Mouse (Mus musculus) heart, embryonic 13.5 days (tissue): ENCODE results near the gene Slc1a5. TPM values are rescaled to one million over a fixed set of nuclear protein-coding genes. Genes with fewer than 3 reads are reported as not detected.

Source experiments
- ATAC-seq: fragments of 200-750 bp; cut with Nextera tagmentation; 2 replicates; pipeline ENCODE4 v1.8.0; 2017; ENCODE audit warnings: moderate TSS enrichment; ENCODE audit not compliant: insufficient number of reproducible peaks, low FRiP score, low TSS enrichment; ENCODE audit errors: extremely low read depth
- H3K27ac ChIP-seq: fragments of 300-500 bp; sonication (generic); replicated peaks from 2 replicates; pipeline ENCODE4 v1.5.1; 2015; ENCODE audit warnings: moderate library complexity, mild to moderate bottlenecking, inconsistent platforms
- H3K27me3 ChIP-seq: fragments of 300-500 bp; sonication (generic); replicated peaks from 2 replicates; pipeline ENCODE4 v1.6.1; 2015; ENCODE audit warnings: mild to moderate bottlenecking, inconsistent platforms
- H3K36me3 ChIP-seq: fragments of 300-500 bp; sonication (generic); 2 replicates; pipeline ENCODE4 v1.6.1; 2015; ENCODE audit warnings: mild to moderate bottlenecking, inconsistent platforms
- H3K4me1 ChIP-seq: fragments of 300-500 bp; sonication (generic); 2 replicates; pipeline ENCODE4 v1.6.1; 2015; ENCODE audit warnings: inconsistent platforms
- H3K4me2 ChIP-seq: fragments of 300-500 bp; sonication (generic); 2 replicates; pipeline ENCODE4 v1.6.1; 2015; ENCODE audit warnings: inconsistent platforms, mild to moderate bottlenecking, moderate library complexity
- H3K4me3 ChIP-seq: fragments of 300-500 bp; sonication (generic); 2 replicates; pipeline ENCODE4 v1.5.1; 2015; ENCODE audit warnings: moderate library complexity, mild to moderate bottlenecking, inconsistent platforms
- H3K9ac ChIP-seq: fragments of 300-500 bp; sonication (generic); 2 replicates; pipeline ENCODE4 v1.6.1; 2015; ENCODE audit warnings: inconsistent platforms, mild to moderate bottlenecking, moderate library complexity
- H3K9me3 ChIP-seq: fragments of 300-500 bp; sonication (generic); 2 replicates; pipeline ENCODE4 v1.6.1; 2016; ENCODE audit warnings: inconsistent platforms
- WGBS: fragments of 180-500 bp; shearing (Covaris S2); methylation state at CpG from one replicate; pipeline ENCODE4 v1.1.7; 2015; ENCODE audit warnings: mixed read lengths; 5-methylcytosine and 5-hydroxymethylcytosine counted together
- polyA plus RNA-seq: library from polyadenylated mRNA; unstranded; fragments of >200 nt; fragmentation: Nextera tagmentation; extraction: Ambion mirVana; gene quantifications from 2 replicates; pipeline ENCODE4 v1.2.1, GENCODE M21; 2015

Slc1a5 gene
- polyA plus RNA-seq, 1 experiment from 2014 or later: 35.2 TPM

DNA sequence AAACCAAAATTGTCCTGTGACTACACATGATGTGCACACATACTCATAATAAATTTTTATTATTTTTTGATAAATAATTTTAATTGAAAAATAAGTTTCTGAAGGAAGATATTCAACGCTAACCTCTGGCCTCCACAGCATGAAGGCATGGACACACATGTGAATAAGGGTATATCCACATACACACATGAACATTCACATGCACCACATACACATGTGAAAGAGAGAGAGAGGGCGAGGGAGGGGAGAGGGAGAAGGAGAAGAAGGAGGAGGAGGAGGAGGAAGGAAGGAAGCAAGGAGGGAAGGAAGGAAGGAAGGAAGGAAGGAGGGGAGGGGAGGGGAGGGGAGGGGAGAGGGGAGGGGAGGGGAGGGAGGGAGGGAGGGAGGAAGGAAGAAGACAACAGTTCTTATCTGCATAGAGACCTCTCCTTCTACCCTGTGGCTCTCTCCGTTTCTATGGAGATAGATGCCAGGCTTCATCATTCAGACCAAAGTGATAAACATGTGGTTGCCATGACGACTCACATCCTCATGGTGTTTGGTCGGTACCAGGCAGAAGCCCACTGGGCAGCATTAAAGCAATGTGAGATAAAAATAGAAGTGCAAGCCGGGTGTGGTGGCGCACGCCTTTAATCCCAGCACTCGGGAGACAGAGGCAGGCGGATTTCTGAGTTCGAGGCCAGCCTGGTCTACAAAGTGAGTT lies 22.1 kb upstream of the Slc1a5 start:
- H3K36me3 ChIP-seq: no peaks in the 10 kb centered on the region
- no peaks in the 10 kb centered on the region for H3K9me3 ChIP-seq
- WGBS: 69% methylated on average over 10 of the region's 11 CpGs
- H3K27me3 ChIP-seq: no peaks in the 10 kb centered on the region
- H3K4me1 ChIP-seq: peaks cover 20% of the 10 kb centered on the region
- H3K27ac ChIP-seq: no peak overlapping the region
- ATAC-seq: no peak
- no peak overlapping the region for H3K4me2 ChIP-seq
- no peak overlapping the region for H3K9ac ChIP-seq
- no peak overlapping the region for H3K4me3 ChIP-seq

DNA sequence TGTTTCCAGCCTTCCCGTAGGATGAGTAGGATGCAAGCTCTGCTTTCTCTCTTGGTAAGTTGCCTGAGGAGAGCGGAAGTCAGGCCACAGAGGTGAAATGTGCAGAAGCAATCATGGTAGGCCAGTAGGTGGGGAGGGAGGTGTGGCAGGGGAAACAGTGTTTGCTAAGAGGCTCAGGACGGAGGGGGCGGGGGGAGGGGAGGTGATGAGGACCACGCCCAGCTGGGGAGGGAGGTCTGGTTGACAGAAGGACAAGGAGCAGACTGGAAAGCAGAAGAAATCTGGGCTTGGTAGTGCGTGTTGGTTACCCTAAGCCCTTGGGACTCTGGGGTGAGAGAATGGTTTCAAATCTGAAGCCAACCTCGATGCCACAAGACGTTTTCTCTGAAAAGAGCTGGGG lies 20.8 kb upstream of the Slc1a5 start:
- no peak overlapping the region for H3K9ac ChIP-seq
- ATAC-seq: no peak
- H3K4me1 ChIP-seq: peaks cover 17% of the 10 kb centered on the region
- no peak overlapping the region for H3K27ac ChIP-seq
- no peaks in the 10 kb centered on the region for H3K9me3 ChIP-seq
- H3K27me3 ChIP-seq: no peaks in the 10 kb centered on the region
- H3K36me3 ChIP-seq: no peaks in the 10 kb centered on the region
- no peak overlapping the region for H3K4me3 ChIP-seq
- no peak overlapping the region for H3K4me2 ChIP-seq
- WGBS: 20% methylated on average over 8 of the region's 8 CpGs

DNA sequence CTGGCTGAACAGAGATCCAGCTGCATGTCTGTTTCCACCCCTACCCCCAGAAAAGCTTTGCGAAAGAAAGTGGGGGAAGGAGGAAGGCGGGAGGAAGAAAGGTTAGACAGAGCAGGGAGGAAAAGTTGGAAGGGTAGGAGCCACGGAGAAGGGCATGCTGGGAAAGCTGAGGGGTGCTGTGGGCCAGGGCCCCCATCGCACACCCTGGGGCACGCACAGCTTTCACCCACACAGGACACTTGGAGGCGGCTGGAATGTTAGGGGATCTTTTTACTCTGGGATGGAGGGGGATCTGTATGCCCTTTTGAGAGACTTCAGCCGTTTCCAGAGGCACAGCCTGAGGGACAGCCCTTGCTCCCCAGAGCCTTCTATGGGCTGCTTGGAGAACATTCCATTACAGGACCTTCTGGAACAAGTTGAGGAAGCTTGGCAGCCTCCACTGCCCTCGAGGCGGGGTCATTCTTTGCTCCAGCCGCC lies 20.1 kb upstream of the Slc1a5 start:
- Histone ChIP-seq H3K4me3 (no peak overlapping the region), H3K36me3 (no peaks in the 10 kb centered on the region), H3K4me2 (no peak overlapping the region), H3K9ac (no peak overlapping the region), H3K9me3 (no peaks in the 10 kb centered on the region), H3K27ac (peak overlapping the region; percentile 62), H3K27me3 (no peaks in the 10 kb centered on the region), H3K4me1 (peaks cover 12% of the 10 kb centered on the region)
- WGBS: 34% methylated on average over 10 of the region's 10 CpGs
- ATAC-seq: no peak

DNA sequence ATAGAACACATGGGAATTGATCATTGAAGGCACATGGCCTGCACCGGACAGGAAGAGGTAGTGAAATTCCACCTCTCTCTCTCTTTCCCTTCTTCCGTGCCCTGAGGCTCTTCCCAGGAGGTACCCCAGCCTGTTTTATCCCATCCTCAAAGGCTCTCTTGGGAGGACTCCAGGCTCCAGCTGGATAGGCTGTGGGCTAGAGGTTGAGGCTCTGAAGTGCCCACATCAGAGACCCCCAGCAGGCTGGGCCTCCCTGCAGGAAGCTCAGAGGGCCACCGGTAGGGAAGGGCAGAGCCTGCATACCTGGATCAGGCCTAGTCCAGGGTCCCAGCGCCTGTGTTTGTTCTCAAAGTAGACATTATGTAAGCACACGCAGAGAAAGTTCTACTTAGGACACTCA lies 19.5 kb upstream of the Slc1a5 start:
- peak overlapping the region; percentile 24; the same call in 1 of the 2 replicates for H3K27ac ChIP-seq
- 51% methylated on average over 5 of the region's 5 CpGs for WGBS
- H3K4me1 ChIP-seq: peaks cover 16% of the 10 kb centered on the region
- H3K4me3 ChIP-seq: no peak overlapping the region
- no peak overlapping the region for H3K9ac ChIP-seq
- no peak for ATAC-seq
- H3K9me3 ChIP-seq: no peaks in the 10 kb centered on the region
- no peak overlapping the region for H3K4me2 ChIP-seq
- H3K36me3 ChIP-seq: no peaks in the 10 kb centered on the region
- no peaks in the 10 kb centered on the region for H3K27me3 ChIP-seq

DNA sequence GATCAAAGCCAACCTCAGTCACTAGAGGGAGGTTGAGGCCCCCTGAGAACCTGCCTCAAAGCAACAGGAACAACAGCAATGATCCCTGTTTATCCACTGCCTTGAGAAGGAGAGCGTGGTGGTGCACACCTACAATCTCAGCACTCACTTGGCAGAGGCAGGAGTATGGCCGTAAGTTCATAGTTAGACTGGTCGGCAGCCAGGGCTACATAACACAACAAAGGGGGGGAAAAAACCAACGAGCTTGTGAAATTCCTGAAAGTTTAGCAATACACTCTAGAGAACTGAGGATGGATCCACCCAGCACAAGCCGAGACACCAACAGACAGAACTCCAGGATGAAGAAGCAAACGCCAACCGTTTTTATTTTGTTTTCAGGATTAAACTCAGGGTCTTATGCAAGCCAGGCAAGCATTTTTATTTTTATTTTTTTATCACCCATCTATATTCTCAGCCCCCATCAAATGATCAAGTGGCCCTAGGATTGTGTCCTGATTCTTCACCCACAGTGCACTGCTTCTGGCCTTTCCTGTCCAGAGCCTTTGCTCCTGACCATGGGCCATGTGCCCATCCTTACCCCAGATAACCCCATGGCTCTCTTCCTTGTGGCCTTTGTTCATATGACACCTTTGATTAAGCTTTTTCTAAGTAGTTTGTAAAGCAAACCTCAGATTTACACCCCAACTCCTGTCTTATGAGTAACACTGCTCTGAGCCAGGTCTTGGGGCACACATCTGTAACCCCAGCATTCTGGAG lies 17.5 kb upstream of the Slc1a5 start:
- Histone ChIP-seq H3K9ac (no peak overlapping the region), H3K4me1 (peaks cover 18% of the 10 kb centered on the region), H3K27me3 (no peaks in the 10 kb centered on the region), H3K27ac (no peak overlapping the region), H3K4me2 (no peak overlapping the region), H3K36me3 (no peaks in the 10 kb centered on the region), H3K4me3 (no peak overlapping the region), H3K9me3 (no peaks in the 10 kb centered on the region)
- no peak for ATAC-seq
- 84% methylated on average over 7 of the region's 7 CpGs for WGBS

DNA sequence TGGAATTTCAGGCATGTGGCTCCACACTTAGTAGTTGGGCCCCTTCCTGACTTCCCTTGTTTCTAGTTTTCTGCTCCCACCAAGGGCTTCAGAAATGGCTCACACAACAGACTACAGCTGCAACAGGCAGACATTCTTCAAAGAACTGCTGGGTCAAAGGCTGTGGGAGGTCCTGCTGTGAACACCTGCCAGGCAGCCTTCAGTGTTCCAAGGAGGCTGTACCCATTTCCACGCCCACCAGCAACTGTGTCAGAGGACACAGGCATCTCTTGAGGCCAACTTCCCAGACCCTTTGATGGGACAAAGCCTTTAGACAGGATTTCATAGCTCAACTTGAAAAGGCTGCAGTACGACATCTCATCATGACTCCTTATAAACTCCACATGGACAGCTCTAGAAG lies 14.7 kb upstream of the Slc1a5 start:
- Histone ChIP-seq H3K9ac (no peak overlapping the region), H3K36me3 (no peaks in the 10 kb centered on the region), H3K27me3 (no peaks in the 10 kb centered on the region), H3K27ac (no peak overlapping the region), H3K9me3 (no peaks in the 10 kb centered on the region), H3K4me1 (peaks cover 8% of the 10 kb centered on the region), H3K4me2 (no peak overlapping the region), H3K4me3 (no peak overlapping the region)
- 54% methylated on average over 2 of the region's 2 CpGs for WGBS
- no peak for ATAC-seq

DNA sequence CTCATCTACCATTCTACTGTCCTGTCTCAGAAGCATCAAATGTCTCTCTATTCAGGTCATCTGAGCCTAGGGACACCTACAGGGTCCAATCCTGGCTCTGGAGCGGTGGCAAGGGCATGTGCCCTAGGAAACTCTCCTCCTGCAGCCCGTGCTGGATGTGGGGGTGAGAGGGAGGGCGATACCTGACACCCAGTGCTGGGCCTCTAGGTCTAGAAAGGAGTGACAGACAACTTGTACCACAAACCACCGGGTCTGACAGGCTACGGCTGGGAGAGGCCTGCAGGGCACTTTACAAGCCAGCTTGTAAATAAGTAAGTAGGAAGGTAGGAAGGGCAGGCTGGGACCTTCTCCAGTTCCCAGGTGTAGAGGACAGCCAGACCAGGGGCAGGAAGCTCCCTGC lies 5.3 kb upstream of the Slc1a5 start:
- peaks cover 2% of the 10 kb centered on the region; the same call in 1 of the 2 replicates for H3K4me1 ChIP-seq
- H3K4me2 ChIP-seq: no peak overlapping the region
- no peaks in the 10 kb centered on the region for H3K36me3 ChIP-seq
- no peaks in the 10 kb centered on the region for H3K27me3 ChIP-seq
- no peak overlapping the region for H3K9ac ChIP-seq
- H3K4me3 ChIP-seq: no peak overlapping the region
- 45% methylated on average over 5 of the region's 5 CpGs for WGBS
- peaks cover 5% of the 10 kb centered on the region; the same call in 1 of the 2 replicates for H3K9me3 ChIP-seq
- ATAC-seq: no peak
- H3K27ac ChIP-seq: no peak overlapping the region

DNA sequence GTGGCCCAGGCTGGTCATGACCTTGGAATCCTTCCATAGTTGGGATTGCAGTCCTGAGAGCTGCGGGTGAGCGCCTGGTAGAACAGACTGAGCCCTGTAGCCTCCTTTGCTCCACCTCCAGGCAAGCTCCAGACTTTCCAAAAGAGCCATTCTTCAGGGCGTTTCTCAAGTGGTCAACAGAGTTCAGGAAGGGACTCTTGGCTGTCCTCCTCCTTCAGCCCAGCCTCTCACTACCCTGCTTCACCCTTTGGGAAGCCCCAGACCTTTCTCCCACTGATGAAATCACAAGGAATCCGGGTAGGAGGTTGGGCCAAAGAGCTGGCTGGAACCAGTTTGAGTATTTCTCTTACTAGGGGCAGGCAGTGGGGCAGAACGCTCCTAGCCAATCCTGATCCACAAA lies 1.1 kb upstream of the Slc1a5 start:
- Histone ChIP-seq H3K9ac (no peak overlapping the region), H3K4me3 (no peak overlapping the region), H3K27me3 (no peaks in the 10 kb centered on the region), H3K27ac (0 out of 2 replicates have a peak overlapping the region, but pooled peaks have one; percentile 13), H3K9me3 (no peaks in the 10 kb centered on the region), H3K36me3 (no peaks in the 10 kb centered on the region), H3K4me2 (no peak overlapping the region), H3K4me1 (peaks cover 32% of the 10 kb centered on the region)
- 51% methylated on average over 5 of the region's 5 CpGs for WGBS
- no peak for ATAC-seq

DNA sequence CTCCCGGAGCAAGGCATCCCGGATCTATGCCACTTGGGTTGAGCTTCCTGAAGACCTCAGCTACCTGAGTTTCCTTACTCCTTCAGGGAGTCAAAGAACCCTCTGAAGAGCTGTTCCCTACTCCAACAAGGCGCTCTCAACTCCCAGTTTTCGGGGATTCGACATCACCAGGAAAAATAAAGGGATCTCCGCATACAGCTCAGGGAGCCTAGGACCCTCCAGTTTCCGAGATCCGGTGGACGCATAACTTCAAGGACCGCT lies 345 bp downstream of the Slc1a5 start:
- Histone ChIP-seq H3K4me1 (peaks cover 40% of the 10 kb centered on the region), H3K4me3 (peak overlapping the region; percentile 81), H3K9me3 (no peaks in the 10 kb centered on the region), H3K9ac (peak overlapping the region; percentile 90), H3K27ac (peak overlapping the region; percentile 57), H3K36me3 (peaks cover 7% of the 10 kb centered on the region; the same call in 1 of the 2 replicates), H3K27me3 (no peaks in the 10 kb centered on the region), H3K4me2 (peak overlapping the region; percentile 100)
- no peak for ATAC-seq
- WGBS: 0% methylated on average over 10 of the region's 10 CpGs

DNA sequence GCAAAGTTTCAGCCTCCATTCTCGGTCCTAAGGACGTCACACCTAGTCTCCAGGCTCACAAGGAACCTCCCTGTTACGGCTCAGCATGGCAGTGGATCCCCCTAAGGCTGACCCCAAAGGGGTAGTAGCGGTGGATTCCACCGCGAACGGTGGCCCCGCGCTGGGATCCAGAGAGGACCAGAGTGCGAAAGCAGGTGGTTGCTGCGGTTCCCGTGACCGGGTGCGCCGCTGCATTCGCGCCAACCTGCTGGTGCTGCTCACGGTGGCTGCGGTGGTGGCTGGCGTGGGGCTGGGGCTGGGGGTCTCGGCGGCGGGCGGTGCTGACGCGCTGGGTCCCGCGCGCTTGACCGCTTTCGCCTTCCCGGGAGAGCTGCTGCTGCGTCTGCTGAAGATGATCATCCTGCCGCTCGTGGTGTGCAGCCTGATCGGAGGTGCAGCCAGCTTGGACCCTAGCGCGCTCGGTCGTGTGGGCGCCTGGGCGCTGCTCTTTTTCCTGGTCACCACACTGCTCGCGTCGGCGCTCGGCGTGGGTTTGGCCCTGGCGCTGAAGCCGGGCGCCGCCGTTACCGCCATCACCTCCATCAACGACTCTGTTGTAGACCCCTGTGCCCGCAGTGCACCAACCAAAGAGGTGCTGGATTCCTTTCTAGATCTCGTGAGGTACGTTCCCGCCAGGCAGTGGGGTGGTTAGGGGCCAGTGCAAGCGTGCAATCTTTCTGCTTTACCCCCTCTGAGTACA lies 845 bp downstream of the Slc1a5 start:
- peak overlapping the region; percentile 100 for H3K4me2 ChIP-seq
- peaks cover 40% of the 10 kb centered on the region for H3K4me1 ChIP-seq
- ATAC-seq: no peak
- H3K9me3 ChIP-seq: no peaks in the 10 kb centered on the region
- H3K9ac ChIP-seq: peak overlapping the region; percentile 90
- peaks cover 12% of the 10 kb centered on the region for H3K36me3 ChIP-seq
- peak overlapping the region; percentile 81 for H3K4me3 ChIP-seq
- H3K27me3 ChIP-seq: no peaks in the 10 kb centered on the region
- WGBS: under 1% methylated on average over 60 of the region's 60 CpGs
- peak overlapping the region; percentile 80 for H3K27ac ChIP-seq

DNA sequence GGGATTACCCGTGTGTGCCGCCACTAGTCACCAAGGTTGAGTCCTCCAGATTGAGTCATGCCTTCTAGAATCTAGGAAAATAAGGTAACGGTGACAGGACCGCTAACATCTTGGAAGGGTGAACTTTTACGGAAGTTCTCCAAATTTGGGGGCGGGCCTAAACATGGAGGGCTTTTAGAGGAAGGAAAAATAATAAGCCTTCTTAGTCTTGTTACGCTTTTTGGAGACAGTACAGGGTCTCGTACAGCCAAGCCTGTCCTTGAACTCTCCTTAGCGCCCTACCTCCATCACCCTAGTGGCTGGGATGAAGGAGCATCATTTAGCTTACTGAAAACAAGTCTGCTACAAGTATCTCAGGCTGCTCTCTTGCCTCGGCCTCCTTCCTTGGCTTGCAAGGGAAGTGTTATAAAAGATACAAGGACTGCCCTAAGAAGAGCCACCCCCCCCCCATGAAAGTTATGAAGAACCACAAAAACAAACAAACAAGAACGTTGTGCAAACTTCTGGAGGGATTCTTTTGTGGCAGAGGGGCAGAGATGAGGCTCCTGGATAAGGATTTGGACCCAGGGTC lies 1.5 kb downstream of the Slc1a5 start:
- H3K36me3 ChIP-seq: peaks cover 18% of the 10 kb centered on the region
- peak overlapping the region; percentile 90 for H3K9ac ChIP-seq
- no peak for ATAC-seq
- H3K4me1 ChIP-seq: peaks cover 40% of the 10 kb centered on the region
- H3K9me3 ChIP-seq: no peaks in the 10 kb centered on the region
- H3K4me2 ChIP-seq: peak overlapping the region; percentile 100
- H3K4me3 ChIP-seq: peak overlapping the region; percentile 81
- 5% methylated on average over 11 of the region's 11 CpGs for WGBS
- no peaks in the 10 kb centered on the region for H3K27me3 ChIP-seq
- peak overlapping the region; percentile 80 for H3K27ac ChIP-seq
